Mouse (Mus musculus) granulocyte monocyte progenitor cell, adult 5-6 weeks (primary cell): ENCODE measurements around the gene Cldn19. TPM values are rescaled to one million over a fixed set of nuclear protein-coding genes. Genes with fewer than 3 reads are reported as not detected.
"Not testable (repeated sequence)": the region's sequence is repeated elsewhere in the genome, so short reads cannot be mapped to it uniquely, and the experiment has no call there.

Experiments used
- ATAC-seq: replicated peaks from 2 replicates; pipeline ENCODE4 v1.8.0; 2016; ENCODE audit warnings: mild to moderate bottlenecking, moderate TSS enrichment, inconsistent platforms; ENCODE audit not compliant: poor library complexity, severe bottlenecking
- total RNA-seq, 2 experiments: library from RNA; stranded (forward) in 1 of 2; stranded (reverse) in 1 of 2; fragments of 200-712, 200-1000 nt in 1 of 2; fragments of >200 nt in 1 of 2; fragmentation: Nextera tagmentation in 1 of 2; gene quantifications; 2 replicates each; pipeline ENCODE4 v1.2.3; 2014 to 2017

Cldn19 gene
- total RNA-seq, 2 experiments from 2014 or later = not detected

DNA sequence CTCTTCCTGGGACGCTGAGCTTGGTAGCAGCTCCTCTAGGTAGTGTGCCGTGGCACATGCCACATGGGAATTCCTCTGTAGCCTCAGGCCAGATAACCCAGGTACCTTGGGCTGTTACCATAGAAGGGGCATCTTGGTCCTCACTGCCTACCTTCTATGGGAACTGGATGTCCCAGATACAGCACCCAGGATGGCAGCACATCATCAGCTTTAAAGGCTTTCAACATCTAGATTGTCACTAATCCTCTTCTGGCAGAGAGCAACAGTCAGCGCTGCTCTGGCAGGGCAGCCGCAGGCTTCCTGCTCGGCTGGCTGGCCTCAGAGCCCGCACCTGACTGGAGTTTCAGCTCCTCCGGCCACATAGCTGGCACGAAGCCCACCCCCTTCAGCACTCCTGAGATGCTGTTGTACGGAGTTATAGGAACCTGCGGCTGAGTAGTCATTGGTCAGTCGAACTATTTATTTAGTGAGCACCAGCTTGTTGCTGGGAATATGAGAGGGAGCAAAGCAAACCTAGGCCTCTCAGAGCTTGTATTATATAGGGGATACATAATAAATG lies 6.7 kb upstream of the Cldn19 start:
- no peak for ATAC-seq

DNA sequence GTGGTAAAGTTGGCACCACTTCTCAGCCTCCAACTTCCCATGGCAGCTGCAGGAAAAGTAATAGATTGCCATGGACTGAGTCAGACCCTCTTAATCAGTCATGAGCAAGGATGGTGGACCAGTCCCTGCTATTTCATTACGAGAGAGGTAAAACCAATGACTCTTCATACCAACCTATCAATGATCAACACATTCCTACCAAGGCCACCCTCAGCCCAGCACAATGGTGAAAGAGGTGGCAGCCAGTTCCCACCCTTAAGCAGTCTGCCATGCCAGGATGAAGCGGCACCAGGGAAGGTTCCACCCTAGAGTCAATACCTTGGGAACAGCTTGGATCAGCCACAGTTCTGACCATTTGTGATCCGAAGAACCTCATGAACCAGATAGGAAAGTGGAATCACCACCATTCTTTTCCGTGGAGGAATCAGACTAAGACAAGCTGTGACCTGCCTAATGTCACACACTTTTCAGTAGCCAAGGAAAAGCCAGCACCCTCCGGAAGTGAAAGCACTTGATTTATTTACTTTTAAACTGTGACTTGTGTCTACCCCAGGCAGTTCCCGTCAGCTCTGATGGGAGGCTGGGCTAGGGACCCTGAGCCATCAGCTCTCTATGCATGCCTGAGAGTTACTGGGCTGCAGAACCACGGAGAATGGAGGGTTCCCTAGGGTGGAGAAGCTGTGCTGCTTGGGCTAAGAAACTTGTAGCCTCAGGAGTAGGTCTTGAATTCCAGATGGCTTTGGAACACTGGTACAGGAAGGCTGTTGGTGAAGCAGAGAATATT lies 3.0 kb upstream of the Cldn19 start:
- no peak for ATAC-seq

DNA sequence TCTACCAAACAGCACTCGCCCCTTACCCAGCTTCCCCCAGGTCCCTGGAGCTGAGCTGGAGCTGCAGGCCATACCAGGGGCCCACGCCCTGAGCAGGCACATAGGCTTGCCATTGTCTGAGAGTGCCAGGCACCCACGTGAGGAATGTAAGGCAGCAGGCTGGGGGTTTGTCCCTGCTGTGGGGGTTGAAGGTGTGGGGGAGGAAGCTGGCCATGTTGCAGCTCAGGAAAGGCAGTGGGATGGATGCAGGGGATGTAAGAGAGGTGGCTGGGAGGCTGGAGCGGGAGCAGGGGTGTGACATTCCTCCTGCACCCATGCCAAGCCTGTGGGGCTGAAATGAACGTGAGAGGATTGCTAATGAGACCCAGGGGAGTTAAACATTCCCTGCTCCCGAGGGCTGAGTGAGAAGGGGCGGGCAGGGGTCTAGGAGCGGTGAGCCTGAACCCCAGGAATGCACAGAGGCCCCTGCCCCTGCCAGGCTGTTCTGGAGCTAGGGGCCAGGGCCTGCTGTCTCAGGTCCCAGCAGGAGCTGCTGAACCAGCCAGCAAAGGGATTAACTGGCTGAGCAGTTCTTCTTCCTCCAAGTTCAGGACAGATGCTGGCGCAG lies 1.1 kb upstream of the Cldn19 start:
- ATAC-seq = no peak

- ATAC-seq = no peak
Observed at GRCm38 (mm10) chr4:119257083-119257482, 1.9 kb downstream of the Cldn19 start.

DNA sequence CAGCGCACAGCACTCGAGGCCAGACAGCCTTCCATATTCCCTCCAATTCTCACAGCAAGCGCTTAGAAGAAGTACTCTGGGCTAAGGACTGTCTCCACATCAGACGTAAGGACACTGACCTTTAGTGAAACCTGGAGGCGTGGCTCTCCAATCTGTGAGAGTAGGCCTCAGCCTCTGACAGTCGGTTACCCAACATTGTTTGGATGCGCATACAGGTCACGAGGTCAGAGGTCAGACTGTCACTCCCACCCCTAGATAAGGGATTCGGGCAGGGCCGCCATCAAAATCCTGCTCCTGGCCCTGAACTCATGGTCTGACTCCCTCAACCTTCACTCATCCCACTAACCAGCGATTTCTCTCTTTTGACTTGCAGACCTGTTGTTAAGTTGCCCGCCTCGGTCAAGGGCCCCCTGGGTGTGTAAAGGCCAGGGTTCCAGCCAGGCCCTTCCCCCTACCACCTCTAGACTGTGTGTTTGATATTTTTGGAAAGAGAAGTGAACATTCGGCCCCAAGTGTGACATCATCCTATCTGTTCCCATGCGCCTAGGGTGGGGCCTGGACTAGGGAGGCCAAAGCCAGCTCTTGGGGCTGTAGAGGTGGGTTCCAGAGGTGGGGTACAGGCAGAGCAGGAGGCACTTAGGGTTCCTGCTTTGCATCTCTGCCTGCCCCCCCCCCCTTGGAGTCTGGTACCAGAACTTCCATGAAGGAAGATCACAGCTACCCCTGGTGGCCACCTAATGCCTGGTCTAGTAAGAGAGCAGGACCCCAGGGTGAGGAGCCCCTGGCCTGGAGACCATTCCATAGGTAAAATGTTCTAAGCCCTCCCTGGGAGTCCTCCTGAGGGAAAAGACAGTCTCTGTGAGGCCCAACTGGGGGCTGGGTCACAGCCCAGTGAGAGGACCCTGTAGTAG lies 4.4 kb downstream of the Cldn19 start:
- no peak for ATAC-seq

- no peak for ATAC-seq
Observed at GRCm38 (mm10) chr4:119261087-119261713, 6.0 kb downstream of the Cldn19 start.

DNA sequence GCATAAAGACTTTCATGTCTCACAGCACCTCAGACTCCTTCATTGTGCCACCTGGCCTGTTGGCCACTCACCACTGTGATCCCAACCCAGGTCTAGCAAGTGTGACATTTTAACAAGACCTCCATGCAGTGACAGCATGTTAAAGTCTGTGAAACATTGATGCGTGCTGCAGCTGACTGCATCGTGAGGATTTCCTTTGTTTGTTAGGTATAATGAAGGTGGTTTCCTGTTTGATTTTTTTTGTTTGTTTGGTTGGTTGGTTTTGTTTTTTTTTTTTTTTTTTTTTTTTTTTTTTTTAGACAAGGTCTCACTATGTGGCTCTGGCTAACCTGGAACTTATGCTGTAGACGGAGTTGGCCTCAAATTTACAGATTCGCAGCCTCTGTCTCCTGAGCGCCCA lies 7.3 kb downstream of the Cldn19 start:
- no peak for ATAC-seq

DNA sequence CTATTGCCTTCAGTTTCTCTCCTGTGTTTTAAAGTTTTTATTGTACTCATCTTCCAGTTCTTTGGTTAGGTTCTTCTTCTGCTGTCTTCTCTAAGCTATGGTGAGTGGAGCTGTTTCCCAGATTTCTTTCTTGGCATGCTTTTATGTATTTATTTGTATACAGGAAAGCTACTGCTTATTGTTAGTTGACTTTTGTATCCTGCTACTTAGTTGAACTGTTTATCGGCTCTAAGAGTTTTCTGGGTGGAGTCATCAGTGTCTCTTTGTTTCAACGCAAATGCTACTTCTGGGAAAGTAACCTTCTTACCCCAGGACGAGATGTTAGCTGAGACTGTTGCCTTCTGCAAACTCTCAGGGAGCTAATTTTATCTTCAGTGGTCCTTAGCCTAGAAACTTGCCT lies 8.2 kb downstream of the Cldn19 start:
- ATAC-seq = no peak

DNA sequence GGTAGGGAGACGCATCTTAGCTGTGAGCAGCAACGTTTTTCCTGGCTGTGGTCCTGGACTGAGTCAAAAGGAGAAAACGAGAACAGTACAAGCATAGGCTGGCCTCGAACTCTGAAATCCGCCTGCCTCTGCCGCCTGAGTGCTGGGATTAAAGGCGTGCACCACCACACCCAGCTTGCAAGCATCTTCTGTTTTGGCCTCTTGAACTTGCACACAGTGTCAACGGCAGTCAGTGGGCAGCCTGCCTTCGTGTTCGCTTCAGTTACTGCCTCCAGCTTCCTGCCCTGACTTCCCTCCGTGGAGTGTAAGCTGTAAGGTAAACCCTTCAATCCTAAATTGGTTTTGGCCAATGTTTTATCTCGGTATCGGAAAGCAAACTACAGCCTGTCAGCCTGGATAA lies 11.4 kb downstream of the Cldn19 start:
- no peak for ATAC-seq

GRCm38 (mm10) chr4:119274627-119275026 lies 19.4 kb downstream of the Cldn19 start:
- ATAC-seq = no peak

- no peak for ATAC-seq
Observed at GRCm38 (mm10) chr4:119275226-119275625, 20.0 kb downstream of the Cldn19 start.

GRCm38 (mm10) chr4:119275726-119276125 lies 20.5 kb downstream of the Cldn19 start:
- ATAC-seq = no peak

GRCm38 (mm10) chr4:119278784-119279183 lies 23.6 kb downstream of the Cldn19 start:
- ATAC-seq = not testable (repeated sequence)

GRCm38 (mm10) chr4:119284861-119285260 lies 29.6 kb downstream of the Cldn19 start:
- no peak for ATAC-seq

DNA sequence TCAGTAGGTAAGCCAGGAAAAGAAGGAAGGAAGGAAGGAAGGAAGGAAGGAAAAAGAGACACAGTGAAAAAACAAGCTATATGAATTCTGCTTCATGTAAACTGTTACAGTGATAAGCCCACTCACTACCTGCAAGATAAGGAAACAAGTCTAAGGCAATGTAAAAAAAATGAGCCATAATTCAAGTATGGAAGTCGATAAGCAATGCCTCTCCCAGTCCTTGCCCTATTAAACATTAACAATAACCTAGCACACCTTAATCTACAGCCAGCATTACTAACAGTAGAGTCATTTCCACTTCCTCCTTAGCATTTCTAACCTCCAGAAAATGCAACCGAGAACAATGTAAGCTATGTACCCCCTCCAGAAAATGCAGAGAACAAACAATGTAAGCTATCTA lies 30.1 kb downstream of the Cldn19 start:
- ATAC-seq = no peak

DNA sequence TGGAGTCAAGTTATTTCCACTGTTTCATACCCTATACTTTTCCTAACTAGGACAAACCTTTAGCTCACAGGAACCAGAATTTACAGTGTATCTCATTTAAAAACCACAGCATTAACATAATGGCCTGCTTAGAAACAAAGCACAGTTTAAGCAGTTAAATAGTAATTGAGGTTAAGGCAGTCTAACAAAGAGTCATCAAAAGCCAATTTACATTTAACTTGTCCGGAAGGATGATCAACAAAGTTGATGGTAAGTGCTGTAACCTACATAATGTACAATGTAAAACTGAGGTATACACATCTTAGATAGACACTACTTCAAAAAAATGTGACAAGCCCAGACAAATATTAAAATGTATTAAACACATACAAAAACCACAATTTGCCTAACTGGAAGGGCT lies 36.7 kb downstream of the Cldn19 start:
- no peak for ATAC-seq

- ATAC-seq = peak; percentile 33; the same call in 1 of the 2 replicates
Observed at GRCm38 (mm10) chr4:119292771-119293573, 37.8 kb downstream of the Cldn19 start.

- ATAC-seq = 0 out of 2 replicates have a peak, but pooled peaks have one; percentile 8
Observed at GRCm38 (mm10) chr4:119293574-119294258, 38.5 kb downstream of the Cldn19 start.
